Mouse (Mus musculus) limb, embryonic 12.5 days (tissue): ENCODE data around the gene Dync1i1. TPM values are rescaled to one million over a fixed set of nuclear protein-coding genes. Genes with fewer than 3 reads are reported as not detected.

ENCODE experiments used
- ATAC-seq: fragments of 200-750 bp; cut with Nextera tagmentation; 2 replicates; pipeline ENCODE4 v1.8.0; 2017; ENCODE audit warnings: low read depth, moderate TSS enrichment; ENCODE audit not compliant: insufficient number of reproducible peaks, insufficient read depth, low FRiP score, low TSS enrichment
- H3K27ac ChIP-seq: fragments of 300-500 bp; sonication (generic); 2 replicates; pipeline ENCODE4 v1.5.1; 2016; ENCODE audit warnings: mild to moderate bottlenecking, moderate library complexity
- H3K27me3 ChIP-seq: fragments of 300-500 bp; sonication (generic); 2 replicates; pipeline ENCODE4 v1.6.1; 2016; ENCODE audit warnings: mild to moderate bottlenecking, moderate library complexity
- H3K36me3 ChIP-seq: fragments of 300-500 bp; sonication (generic); 2 replicates; pipeline ENCODE4 v1.6.1; 2016; ENCODE audit warnings: mild to moderate bottlenecking, moderate library complexity
- H3K4me1 ChIP-seq: fragments of 300-500 bp; sonication (generic); replicated peaks from 2 replicates; pipeline ENCODE4 v1.6.1; 2016
- H3K4me2 ChIP-seq: fragments of 300-500 bp; sonication (generic); 2 replicates; pipeline ENCODE4 v1.6.1; 2016; ENCODE audit warnings: mild to moderate bottlenecking, moderate library complexity
- H3K4me3 ChIP-seq: fragments of 300-500 bp; sonication (generic); replicated peaks from 2 replicates; pipeline ENCODE4 v1.5.1; 2016; ENCODE audit warnings: mild to moderate bottlenecking
- H3K9ac ChIP-seq: fragments of 300-500 bp; sonication (generic); replicated peaks from 2 replicates; pipeline ENCODE4 v1.6.1; 2016; ENCODE audit warnings: mild to moderate bottlenecking, moderate library complexity
- H3K9me3 ChIP-seq: fragments of 300-500 bp; sonication (generic); 2 replicates; pipeline ENCODE4 v1.6.1; 2016; ENCODE audit warnings: mild to moderate bottlenecking, moderate library complexity
- WGBS: fragments of 180-500 bp; shearing (Covaris S2); methylation state at CpG from one replicate; pipeline ENCODE4 v1.1.7; 2016; 5-methylcytosine and 5-hydroxymethylcytosine counted together
- polyA plus RNA-seq: library from polyadenylated mRNA; unstranded; fragments of >200 nt; fragmentation: Nextera tagmentation; extraction: Ambion mirVana; gene quantifications from 2 replicates; pipeline ENCODE4 v1.2.1, GENCODE M21; 2016

Gene Dync1i1
- polyA plus RNA-seq, 1 experiment from 2014 or later = 10.9 TPM

GRCm38 (mm10) chr6:6070015-6070414 lies 344.6 kb downstream of the Dync1i1 start:
- Histone ChIP-seq H3K9me3 (no peaks in the 10 kb centered on the region), H3K27ac (0 out of 2 replicates have a peak overlapping the region, but pooled peaks have one; percentile 67), H3K27me3 (no peaks in the 10 kb centered on the region), H3K36me3 (peaks cover 5% of the 10 kb centered on the region; the same call in 1 of the 2 replicates), H3K9ac (no peak overlapping the region), H3K4me1 (peaks cover 21% of the 10 kb centered on the region), H3K4me3 (no peak overlapping the region), H3K4me2 (no peak overlapping the region)
- 4% methylated on average over 3 of the region's 3 CpGs for WGBS
- no peak for ATAC-seq

GRCm38 (mm10) chr6:6071038-6071437 lies 345.6 kb downstream of the Dync1i1 start:
- no peaks in the 10 kb centered on the region for H3K9me3 ChIP-seq
- no peaks in the 10 kb centered on the region for H3K27me3 ChIP-seq
- WGBS = 84% methylated on average over 7 of the region's 7 CpGs
- H3K4me1 ChIP-seq = peaks cover 21% of the 10 kb centered on the region
- no peak overlapping the region for H3K9ac ChIP-seq
- H3K36me3 ChIP-seq = peaks cover 5% of the 10 kb centered on the region; the same call in 1 of the 2 replicates
- ATAC-seq = no peak
- no peak overlapping the region for H3K4me2 ChIP-seq
- H3K4me3 ChIP-seq = no peak overlapping the region
- H3K27ac ChIP-seq = no peak overlapping the region

GRCm38 (mm10) chr6:6075940-6076447 lies 350.6 kb downstream of the Dync1i1 start:
- peaks cover 1% of the 10 kb centered on the region; the same call in 1 of the 2 replicates for H3K4me1 ChIP-seq
- H3K9me3 ChIP-seq = no peaks in the 10 kb centered on the region
- peaks cover 18% of the 10 kb centered on the region; the same call in 1 of the 2 replicates for H3K36me3 ChIP-seq
- no peaks in the 10 kb centered on the region for H3K27me3 ChIP-seq
- WGBS = 93% methylated on average over 7 of the region's 7 CpGs
- H3K4me3 ChIP-seq = no peak overlapping the region
- H3K9ac ChIP-seq = no peak overlapping the region
- H3K4me2 ChIP-seq = no peak overlapping the region
- no peak for ATAC-seq
- no peak overlapping the region for H3K27ac ChIP-seq

GRCm38 (mm10) chr6:6077234-6077633 lies 351.8 kb downstream of the Dync1i1 start:
- Histone ChIP-seq H3K36me3 (peaks cover 18% of the 10 kb centered on the region; the same call in 1 of the 2 replicates), H3K27ac (no peak overlapping the region), H3K9me3 (no peaks in the 10 kb centered on the region), H3K4me1 (no peaks in the 10 kb centered on the region), H3K27me3 (no peaks in the 10 kb centered on the region), H3K4me3 (no peak overlapping the region), H3K9ac (no peak overlapping the region), H3K4me2 (no peak overlapping the region)
- 84% methylated on average over 4 of the region's 4 CpGs for WGBS
- no peak for ATAC-seq

Other genes starting within 250 kb of the Dync1i1 start
- gene Pdk4, start 229.3 kb upstream of the Dync1i1 start, polyA plus RNA-seq = 1.4 and 1.6 TPM in 2 replicates